Mouse (Mus musculus) E14TG2a.4 (cell line): ENCODE measurements around the gene Ptpn9.

Experiments
- CTCF ChIP-seq: conservative IDR thresholded peaks from 2 replicates; pipeline ENCODE4 v1.5.1; 2014; ENCODE audit warnings: low read length
- POU5F1 ChIP-seq: IDR thresholded peaks from 2 replicates; pipeline ENCODE4 v1.6.1; 2014; ENCODE audit warnings: low read length, borderline replicate concordance

GRCm38 (mm10) chr9:57003011-57003410 is 8.3 kb downstream of the Ptpn9 start:
- TF ChIP-seq CTCF (no peak), POU5F1 (no peak)
